Mouse (Mus musculus) urinary bladder, postnatal 14 days (tissue): ENCODE results near the gene Ankrd17.
"Not testable (repeated sequence)": the region's sequence is repeated elsewhere in the genome, so short reads cannot be mapped to it uniquely, and the experiment has no call there.

ENCODE experiments used
- DNase-seq: peaks from one replicate; pipeline ENCODE4 v3.0.0; 2021; ENCODE audit warnings: low spot score

Ankrd17 gene

DNA sequence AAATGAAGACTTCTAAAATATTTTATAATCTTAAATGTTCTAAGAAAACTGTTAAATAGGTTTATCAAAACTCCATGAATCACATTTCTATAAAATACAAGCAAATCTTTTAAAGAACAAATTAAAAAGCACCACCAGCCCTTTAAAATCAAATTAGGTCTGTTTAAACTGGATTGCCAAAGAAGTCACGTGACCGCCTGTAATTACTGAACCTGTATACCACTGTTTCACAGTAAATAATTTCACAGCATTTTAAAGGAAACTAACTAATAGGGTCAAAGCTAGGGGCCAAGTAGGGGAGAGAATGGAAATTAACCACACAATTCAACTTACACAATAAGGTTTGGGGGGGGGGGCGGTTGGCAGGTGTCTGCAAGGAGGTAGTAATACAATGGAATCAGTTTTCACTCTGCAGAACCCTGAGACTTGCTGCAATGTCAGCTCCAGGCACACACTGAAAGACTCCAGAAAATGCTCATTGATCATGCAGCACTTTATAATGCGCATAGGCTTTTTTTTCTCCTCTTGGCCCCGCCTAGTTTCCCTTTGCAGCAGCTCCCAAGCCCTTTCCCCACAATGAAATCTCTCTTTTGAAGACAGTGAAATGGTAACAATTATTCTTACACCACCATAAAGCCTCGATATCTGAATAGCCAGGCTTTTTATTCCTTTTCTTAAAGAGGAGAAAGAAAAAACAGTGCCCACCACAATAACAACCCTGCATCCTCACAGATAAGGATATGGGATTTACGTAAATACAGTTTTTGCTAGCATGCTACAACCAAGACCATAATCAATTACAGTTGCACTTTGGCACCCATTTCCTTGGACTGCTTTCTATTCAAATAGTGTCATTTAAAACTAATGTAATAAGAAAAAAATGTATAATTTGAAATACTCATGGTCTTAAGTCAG is 27.9 kb downstream of the Ankrd17 start:
- DNase-seq: no peak

DNA sequence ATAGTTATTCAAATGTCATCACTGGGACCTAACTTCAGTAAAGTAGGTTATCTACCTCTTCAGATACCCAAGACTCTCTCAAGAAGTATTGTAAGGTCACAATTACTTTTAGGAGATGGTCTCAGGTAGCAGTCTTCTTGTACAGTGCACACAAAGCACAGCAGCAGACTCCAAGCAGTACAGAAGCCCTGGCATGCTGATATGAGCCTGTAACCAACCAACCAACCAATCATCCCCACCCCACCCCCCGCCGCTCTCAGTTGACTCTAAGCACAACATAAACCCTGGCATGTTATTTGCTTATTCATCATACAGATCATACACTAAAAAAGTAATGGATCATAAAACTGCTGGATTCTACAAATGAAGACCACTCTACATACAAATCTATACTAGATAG is 33.9 kb downstream of the Ankrd17 start:
- DNase-seq: no peak

DNA sequence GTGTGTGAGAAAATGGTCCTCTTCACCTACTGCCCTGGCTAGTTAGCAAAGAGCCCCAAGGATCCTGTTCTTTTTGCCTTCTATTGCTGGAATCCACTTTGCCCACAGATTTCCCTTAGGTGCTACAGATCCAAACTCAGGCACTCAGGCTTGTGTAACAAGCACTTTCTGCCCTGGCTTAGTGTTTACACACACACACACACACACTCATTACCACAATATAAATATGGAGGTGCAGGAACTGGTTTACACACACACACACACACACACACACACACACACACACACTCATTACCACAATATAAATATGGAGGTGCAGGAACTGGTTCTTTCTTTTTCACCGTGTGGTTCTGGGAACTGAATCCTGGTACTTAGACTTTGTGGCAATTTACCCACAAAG is 35.3 kb downstream of the Ankrd17 start:
- DNase-seq: no peak

DNA sequence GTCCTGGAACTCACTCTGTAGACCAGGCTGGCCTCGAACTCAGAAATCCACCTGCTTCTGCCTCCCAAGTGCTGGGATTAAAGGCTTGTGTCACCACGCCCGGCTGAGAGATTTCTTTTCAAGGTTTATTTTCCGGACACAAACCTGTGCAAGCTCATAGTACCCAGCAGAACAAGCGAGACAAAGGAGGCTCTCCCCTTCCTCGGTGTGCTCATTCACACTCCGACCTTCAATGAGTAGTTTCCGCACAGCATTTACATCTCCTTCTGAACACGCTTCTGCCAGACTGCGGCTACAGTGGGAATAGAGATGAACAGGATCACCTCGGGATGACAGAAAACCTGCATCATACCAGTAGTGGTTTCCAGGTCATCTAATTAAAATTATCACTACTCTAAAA is 68.0 kb downstream of the Ankrd17 start:
- no peak for DNase-seq

DNA sequence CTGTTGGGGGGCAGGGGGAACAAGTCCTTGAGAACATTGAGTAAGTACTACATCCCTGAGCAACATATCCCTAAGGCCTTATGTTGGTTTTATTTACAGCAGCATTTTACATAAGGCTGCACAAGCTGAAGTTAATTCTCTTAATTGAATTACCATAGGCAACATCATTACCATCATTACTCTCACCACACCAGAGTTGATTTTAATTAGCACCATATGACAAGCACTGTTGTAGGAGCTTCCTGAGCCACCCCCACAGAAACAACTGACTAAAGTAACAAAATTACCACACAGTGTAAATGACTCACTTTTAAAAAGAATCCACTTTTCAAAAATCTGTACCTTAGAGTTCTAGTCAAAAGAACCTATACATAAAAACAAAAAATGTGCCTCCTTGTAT is 76.5 kb downstream of the Ankrd17 start:
- DNase-seq: no peak

DNA sequence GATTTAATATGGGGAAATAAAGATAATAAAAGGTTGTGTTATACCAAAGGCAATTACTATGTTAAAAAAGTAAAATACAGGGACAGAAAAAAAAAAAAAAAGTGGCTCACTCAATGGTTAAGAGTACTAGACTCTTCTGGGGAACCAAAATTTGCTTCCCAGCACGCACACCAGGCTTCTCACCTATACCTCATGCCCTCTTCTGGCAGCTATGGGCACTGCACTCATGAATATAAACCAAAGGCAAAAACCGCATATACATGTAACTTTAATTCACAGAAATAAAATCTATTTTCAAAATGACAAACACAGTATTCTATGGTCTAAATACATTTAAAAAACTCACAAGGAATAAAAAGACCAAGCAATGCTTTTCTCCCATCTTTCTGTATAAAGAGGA is 79.8 kb downstream of the Ankrd17 start:
- peak; percentile 54 for DNase-seq

DNA sequence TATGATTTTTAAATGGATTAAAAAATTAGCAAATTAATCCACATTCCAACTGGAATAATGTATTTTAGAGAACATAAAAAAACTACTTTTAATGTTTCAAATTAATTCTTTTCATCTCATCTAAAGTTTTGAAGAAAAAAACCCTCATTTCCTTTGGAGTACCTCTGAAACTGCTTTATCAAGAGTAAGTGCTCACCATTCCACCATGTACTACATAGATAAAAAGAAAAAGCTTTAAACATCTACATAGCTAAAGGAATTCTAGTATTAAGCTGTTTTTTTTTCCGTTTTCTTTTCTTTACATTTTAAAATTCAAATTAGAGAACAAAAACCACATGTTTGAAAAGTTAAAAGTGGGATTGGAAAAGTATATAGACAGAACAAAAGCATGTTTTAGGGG is 86.3 kb downstream of the Ankrd17 start:
- no peak for DNase-seq

DNA sequence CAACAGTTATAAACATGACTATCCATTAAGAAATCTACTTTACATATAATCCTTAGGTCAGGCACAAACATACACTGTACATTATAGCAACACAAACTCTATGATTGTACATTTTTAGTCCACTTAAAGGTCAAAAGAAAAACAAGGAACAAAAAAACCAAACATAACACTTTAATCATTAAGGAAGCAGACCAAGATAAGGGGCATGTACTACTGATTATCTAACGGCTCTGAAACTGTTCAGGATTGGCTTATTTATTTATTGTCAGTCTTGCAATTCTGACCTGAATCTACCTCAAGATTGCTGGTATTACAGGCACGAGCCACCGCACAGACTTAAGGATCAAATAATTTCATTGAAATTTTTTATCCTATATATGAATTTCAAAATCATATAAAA is 87.0 kb downstream of the Ankrd17 start:
- no peak for DNase-seq

DNA sequence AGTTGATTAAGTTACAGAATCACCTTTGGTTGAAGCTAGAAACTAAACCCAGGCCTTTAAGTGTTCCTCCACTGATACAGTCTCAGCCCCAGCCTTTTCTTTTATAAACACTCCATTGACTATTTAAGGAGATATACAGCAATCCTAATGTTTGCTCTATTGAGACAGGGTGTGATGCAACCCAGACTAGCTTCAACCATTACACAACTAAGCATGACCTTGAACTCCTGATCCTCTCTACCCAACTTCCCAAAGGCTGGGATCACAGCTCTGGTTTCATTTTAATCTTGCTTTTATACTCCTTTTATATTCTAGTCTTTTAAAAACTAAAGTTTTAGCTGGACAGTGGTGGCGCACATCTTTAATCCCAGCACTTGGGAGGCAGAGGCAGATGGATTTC is 88.9 kb downstream of the Ankrd17 start:
- no peak for DNase-seq

DNA sequence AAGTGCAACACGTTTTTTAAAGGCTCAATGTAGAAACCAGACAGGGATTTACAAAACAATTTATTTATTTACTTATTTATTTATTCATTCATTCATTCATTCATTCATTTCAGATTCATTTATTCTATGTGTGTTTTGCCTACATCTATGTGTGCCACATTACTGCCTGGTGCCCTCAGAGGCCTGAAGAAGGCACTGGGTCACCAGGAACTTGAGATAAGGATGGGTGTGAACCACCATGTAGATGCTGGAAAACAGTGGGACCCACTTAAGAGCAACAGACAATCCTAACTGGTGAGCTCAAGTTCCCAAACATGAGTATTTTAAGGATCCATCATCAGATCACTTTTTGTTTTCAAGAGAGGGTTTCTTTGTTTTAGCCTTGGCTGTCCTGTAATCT is 91.6 kb downstream of the Ankrd17 start:
- no peak for DNase-seq

DNA sequence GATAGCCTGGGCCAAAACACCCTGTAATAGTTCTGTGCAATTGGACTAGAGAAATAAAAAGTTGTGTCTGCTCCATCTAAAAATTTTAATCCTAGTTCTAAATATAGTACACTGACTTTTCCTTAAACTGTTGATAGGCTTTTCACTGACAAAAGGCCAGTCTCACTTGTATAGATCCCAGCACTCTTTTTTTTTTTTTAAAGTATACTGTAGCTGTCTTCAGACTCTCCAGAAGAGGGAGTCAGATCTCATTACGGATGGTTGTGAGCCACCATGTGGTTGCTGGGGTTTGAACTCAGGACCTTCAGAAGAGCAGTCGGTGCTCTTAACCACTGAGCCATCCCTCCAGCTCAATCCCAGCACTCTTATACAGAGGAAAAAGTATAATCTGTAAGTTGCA is 104.1 kb downstream of the Ankrd17 start:
- DNase-seq: not testable (repeated sequence)

DNA sequence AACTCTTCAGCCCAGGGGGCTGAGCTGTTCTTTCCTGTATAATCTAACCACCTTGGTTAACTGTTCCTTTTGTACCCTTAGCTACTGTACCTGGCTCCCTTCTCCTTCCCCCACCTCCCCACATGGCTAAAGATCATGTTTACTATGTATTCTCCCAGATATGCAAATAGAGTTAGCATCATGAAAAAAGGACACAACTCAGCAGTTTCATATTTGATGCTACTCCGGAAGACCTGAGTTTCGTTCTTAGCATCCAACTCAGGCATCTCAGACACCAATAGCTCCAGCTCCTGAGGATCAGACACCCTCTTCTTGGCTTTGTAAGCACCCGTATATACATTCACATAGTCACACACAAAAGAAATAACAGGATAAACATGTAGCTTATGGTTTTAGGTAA is 109.4 kb downstream of the Ankrd17 start:
- no peak for DNase-seq

DNA sequence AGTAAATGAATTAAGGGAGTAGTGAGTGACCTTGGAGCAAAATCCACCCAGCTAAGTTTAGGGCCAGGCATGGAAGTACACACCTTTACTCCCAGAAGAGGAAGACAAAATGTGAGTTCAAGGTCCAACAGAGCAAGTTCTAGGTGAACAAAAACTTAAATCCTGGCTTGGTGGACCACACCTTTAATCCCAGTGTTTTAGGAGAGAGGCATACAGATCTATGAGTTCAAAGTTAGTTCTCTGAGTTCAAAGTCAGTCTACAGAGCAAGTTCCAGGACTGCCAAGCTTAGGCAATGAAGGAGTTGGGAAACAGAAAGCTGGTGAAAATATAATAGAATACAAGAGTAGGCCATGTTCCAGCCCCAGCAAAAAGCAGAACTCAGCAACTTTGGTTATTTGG is 118.9 kb downstream of the Ankrd17 start:
- no peak for DNase-seq

DNA sequence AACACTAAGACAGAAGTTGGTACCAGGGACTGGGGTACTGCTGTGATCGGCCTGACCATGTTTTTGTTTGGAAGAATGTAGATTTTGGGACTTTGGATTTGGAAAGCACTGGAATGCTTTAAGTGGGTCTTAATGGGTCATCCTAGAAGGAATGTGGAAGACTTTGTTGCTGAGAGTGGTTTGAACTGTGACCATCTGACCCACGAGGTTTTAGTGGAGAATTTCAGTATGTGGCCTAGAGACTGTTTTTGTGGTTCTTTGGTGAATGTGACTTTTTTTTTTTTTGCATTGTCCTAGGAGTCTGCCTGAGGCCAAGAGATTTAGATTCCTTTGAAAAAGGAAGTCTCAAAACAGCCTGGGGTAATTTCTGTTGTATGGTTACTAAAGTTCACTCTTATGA is 119.4 kb downstream of the Ankrd17 start:
- no peak for DNase-seq

DNA sequence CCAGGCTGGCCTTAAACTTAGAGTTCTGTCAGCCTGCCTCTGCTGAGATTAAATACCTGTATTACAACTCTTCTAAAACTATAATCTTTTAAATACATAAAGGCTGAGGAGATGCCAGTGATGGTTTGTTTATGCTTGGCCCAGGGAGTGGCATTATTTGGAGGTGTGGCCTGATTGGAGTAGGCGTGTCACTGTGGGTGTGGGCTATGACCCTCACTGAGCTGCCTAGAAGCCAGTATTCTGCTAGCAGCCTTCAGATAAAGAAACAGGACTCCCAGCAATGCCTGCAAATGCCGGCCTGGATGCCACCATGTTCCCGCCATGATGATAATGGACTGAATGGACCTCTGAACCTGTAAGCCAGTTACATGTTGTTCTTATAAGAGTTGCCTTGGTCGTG is 119.8 kb downstream of the Ankrd17 start:
- DNase-seq: no peak

DNA sequence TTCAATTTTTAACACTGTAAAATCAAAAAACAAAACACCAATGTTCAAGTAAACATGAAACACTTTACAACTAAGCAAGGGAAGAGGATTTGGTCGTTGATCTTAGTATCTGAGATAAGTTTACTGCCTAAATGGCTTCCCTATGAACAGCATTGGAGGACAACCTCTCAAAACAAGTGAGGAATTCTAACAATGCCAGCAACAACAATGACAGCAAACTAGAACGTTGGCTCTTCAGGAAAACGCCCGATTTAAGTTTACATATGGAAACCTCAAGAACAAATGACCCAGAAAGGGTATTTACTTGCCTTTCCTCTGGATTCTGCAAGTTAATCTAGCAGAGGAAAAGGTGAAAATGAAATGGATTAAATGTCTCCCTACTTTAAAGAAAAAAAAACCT is 121.0 kb downstream of the Ankrd17 start:
- no peak for DNase-seq

DNA sequence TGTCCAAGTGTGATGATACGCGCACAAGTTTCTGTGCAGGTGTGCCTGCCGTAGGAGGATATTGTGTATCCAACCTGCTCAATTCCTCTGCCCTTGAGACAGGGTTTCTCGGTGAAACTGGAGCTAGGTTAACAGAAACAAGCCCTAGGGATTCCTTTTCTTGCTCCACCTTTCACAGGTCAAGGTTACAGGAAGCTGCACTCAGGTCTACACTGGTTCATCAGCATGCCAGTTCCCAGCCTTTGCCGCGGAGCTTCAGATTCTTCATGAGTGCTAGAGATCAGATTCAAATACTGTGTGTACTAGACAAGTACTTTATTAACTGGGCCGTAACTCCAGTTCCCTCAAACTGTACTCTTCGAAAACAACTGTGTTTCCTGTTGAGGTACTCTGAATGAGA is 131.2 kb downstream of the Ankrd17 start:
- DNase-seq: no peak

DNA sequence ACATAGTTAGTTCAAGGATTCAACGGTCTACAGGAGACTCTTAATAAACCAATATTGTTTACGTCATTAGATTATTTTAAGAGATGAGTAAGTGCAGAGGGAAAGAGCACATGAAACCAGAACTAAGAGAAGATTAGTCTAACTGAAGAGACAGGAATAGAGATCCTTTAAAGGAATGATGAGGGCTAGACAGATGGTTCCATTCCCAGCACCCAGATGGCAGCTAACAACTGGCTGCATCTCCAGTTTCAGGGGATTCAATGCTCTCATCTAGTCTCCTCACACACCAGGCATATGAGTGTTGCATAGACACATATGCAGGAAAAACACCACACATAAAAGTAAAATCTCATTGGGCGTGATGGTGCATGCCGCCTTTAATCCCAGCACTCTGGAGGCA is 133.1 kb downstream of the Ankrd17 start:
- DNase-seq: no peak

DNA sequence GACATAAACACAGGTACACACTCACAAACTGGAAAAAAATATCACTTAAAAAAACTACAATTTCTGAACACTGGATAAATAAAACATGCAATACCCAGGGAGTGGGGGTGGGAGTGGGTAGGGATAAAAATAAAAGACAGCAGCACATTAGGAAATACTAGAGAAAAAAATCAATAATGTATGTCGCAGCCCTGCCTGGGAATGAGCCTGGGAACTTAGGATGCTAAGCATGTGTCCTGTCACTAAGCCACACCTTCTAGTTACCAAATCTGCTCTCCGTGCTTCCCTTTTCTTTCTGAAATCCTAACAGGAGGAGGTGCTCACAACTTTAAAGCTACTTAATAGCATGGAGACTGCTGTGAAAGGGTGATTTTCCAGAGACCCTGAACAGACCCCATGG is 136.6 kb downstream of the Ankrd17 start:
- no peak for DNase-seq

DNA sequence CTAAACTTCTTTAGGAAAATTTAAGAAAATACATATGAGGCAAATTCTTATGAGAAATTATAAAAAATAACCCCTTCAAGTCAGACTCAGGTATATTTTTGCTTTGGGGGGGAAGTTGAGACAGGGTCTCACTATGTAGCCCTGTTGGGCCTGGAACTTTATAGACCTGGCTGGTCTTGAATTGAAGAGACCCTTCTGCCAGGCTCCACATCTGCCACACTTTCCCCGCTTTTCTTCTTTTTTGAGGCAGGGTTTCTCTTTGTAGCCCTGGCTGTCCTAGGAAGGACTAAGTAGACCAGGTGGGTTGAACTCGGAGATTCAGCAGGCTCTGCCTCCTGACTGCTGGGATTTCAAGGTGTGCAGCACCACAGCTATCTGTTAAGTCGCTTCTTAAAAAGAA is 139.7 kb downstream of the Ankrd17 start:
- no peak for DNase-seq

DNA sequence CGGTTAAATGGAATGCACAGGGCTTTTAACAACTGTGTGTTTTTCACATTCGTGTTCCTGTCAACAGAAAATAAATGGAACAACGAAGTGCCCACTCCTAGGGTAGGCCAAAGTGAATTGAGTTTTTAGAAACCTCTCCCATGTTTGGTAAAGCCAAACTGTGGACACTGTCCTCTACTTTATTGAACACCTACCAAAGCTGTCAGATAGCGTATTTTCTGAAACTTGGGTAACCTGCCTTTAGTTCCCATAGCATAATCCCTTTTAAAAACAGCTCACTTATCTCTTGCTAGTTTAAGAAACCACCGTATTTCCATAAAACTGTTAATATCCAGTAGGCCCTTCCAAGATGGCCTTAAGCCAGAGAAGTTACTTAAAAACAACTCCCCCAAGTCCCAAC is 141.6 kb downstream of the Ankrd17 start:
- no peak for DNase-seq

DNA sequence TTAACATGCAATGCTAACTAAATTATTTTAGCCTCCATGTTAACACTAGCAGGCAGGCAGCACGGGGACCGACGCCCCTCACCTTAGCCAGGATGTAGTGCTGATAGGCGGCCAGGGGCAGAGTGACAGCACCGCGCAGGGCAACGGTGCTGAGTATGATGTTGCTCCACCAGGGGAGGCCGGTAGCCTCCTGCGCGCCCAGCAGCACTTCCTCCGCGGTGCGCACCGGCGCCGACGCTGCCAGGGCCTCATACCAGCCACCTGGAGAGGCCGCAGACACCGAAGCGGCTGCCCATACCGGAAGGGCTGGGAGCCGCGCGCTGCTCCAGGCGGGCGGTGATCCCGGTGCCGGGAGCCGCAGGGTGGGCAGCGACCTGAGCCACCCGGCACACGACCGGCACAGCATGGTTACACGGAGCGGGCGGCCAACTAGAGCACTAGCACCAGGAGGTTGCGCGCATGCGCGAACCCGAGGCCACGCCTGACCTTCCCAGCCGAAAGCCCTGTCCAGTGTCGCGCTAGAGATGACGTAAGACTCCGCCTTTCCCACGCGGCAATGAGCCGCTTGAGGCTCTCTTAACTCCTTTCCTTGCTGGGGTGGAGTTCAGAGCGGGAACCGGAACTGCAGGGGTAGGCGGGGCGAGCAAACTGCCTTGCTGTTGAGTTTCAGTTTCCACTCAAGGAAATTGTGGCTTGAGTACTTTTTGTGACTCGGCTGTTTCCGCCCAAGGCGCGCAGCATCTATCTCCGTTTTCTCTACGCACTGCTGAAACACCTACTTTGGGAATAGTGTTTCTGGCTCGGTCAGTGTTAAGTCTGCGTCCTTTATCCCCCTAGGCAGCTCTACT is 142.6 kb downstream of the Ankrd17 start, which contains the start of gene Cox18:
TSS of gene Cox18 (minus strand) at position 468 of the 848 bp plus-strand sequence.
- DNase-seq: peak; percentile 99

DNA sequence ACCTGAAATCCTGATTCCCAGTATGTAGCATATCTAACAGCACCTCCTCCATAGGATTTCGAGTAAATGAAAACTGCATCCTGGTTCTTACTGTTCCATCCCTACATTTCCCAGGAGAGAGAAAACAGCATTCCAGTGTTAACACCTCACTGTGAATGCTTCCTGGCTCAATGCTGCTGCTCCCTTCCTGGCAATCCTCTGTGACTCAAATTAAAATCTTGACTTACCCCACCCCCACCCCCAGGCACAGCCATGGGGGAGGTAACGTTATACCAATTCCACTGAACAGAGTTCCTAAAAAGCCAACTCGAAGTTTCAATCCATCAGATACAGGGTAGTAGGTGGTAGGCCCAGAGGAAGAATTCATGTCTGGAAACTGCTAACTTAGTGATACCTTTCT is 143.4 kb downstream of the Ankrd17 start:
- no peak for DNase-seq
